Mouse (Mus musculus): ENCODE data around the gene Mdp1.

Gene Mdp1

GRCm38 (mm10) chr14:55659960-55660573 is at the start of gene Mdp1:
TSS of gene Mdp1 (minus strand) at chr14:55660508.
- DNase-seq (ENCODE audit: low spot score) = peak; percentile 81

GRCm38 (mm10) chr14:55709509-55709908 is 49.2 kb upstream of the Mdp1 start:
- DNase-seq (ENCODE audit: low spot score) = no peak

- no peak for DNase-seq (ENCODE audit: low spot score)
Observed at GRCm38 (mm10) chr14:55707397-55707796, 47.1 kb upstream of the Mdp1 start.

- DNase-seq (ENCODE audit: low spot score) = no peak
Observed at GRCm38 (mm10) chr14:55706051-55706600, 45.8 kb upstream of the Mdp1 start.

GRCm38 (mm10) chr14:55702761-55703160 is 42.5 kb upstream of the Mdp1 start:
- DNase-seq (ENCODE audit: low spot score) = no peak

GRCm38 (mm10) chr14:55701131-55701530 is 40.8 kb upstream of the Mdp1 start:
- DNase-seq (ENCODE audit: low spot score) = no peak

GRCm38 (mm10) chr14:55697226-55697625 is 36.9 kb upstream of the Mdp1 start:
- no peak for DNase-seq (ENCODE audit: low spot score)

- no peak for DNase-seq (ENCODE audit: low spot score)
Observed at GRCm38 (mm10) chr14:55689433-55689832, 29.1 kb upstream of the Mdp1 start.

GRCm38 (mm10) chr14:55682118-55682493 is 21.8 kb upstream of the Mdp1 start:
- DNase-seq (ENCODE audit: low spot score) = no peak

- DNase-seq (ENCODE audit: low spot score) = peak; percentile 94
Observed at GRCm38 (mm10) chr14:55681160-55682117, 21.1 kb upstream of the Mdp1 start, which contains the start of gene Tinf2. TSS of gene Tinf2 (minus strand) at chr14:55681820.

GRCm38 (mm10) chr14:55677615-55678014 is 17.3 kb upstream of the Mdp1 start:
- no peak for DNase-seq (ENCODE audit: low spot score)

GRCm38 (mm10) chr14:55672741-55673060 is 12.4 kb upstream of the Mdp1 start:
- DNase-seq (ENCODE audit: low spot score) = no peak

GRCm38 (mm10) chr14:55671833-55672740 is 11.8 kb upstream of the Mdp1 start, which contains the start of the genes Gmpr2 and Nedd8:
TSS of gene Gmpr2 (plus strand) at chr14:55671941.
TSS of gene Nedd8 (minus strand) at chr14:55672124.
- DNase-seq (ENCODE audit: low spot score) = peak; percentile 81

- DNase-seq (ENCODE audit: low spot score) = no peak
Observed at GRCm38 (mm10) chr14:55671486-55671832, 11.2 kb upstream of the Mdp1 start.

- no peak for DNase-seq (ENCODE audit: low spot score)
Observed at GRCm38 (mm10) chr14:55660636-55661035, 328 bp upstream of the Mdp1 start.

- DNase-seq (ENCODE audit: low spot score) = no peak
Observed at GRCm38 (mm10) chr14:55658011-55658410, 2.3 kb downstream of the Mdp1 start.

GRCm38 (mm10) chr14:55656935-55657334 is 3.4 kb downstream of the Mdp1 start:
- DNase-seq (ENCODE audit: low spot score) = no peak

- DNase-seq (ENCODE audit: low spot score) = no peak
Observed at GRCm38 (mm10) chr14:55651528-55651927, 8.8 kb downstream of the Mdp1 start.

- no peak for DNase-seq (ENCODE audit: low spot score)
Observed at GRCm38 (mm10) chr14:55649884-55650283, 10.4 kb downstream of the Mdp1 start, which contains the start of gene Tssk4. TSS of gene Tssk4 (plus strand) at chr14:55650184.

- DNase-seq (ENCODE audit: low spot score) = no peak
Observed at GRCm38 (mm10) chr14:55644261-55644888, 15.9 kb downstream of the Mdp1 start.

Data from testis, postnatal 10 days (tissue).